Mouse (Mus musculus): ENCODE results near the gene Rab25.
A peak's percentile ranks its signal among the peaks of the same experiment; 100 is the strongest.

GRCm38 (mm10) chr3:88536103-88536930, 11.8 kb downstream of the Rab25 start:
- TF ChIP-seq UBTF (IDR thresholded peaks at IDR 0.05; ENCODE audit: borderline replicate concordance, insufficient read depth, low read depth, low read length) (no peak), ZMIZ1 (IDR thresholded peaks at IDR 0.05; ENCODE audit: low read depth, low read length) (no peak), POLR2A (IDR thresholded peaks at IDR 0.05; ENCODE audit: control insufficient read depth in 1 of 2, insufficient read depth in 1 of 2, low read depth in 1 of 2, low read length in 2 of 2, poor library complexity in 1 of 2) (peak in 1 of 2 experiments; percentile 76; a peak in 3 of 4 replicates), RAD21 (IDR thresholded peaks at IDR 0.05; ENCODE audit: low read depth, low read length) (no peak), E2F4 (IDR thresholded peaks at IDR 0.05; ENCODE audit: borderline replicate concordance, low read depth, low read length) (no peak)
